Mouse (Mus musculus): ENCODE measurements around the gene Hnrnpf. TPM values are rescaled to one million over a fixed set of nuclear protein-coding genes. Genes with fewer than 3 reads are reported as not detected.

Hnrnpf gene
- polyA plus RNA-seq, 1 experiment from 2014 or later, result 420 TPM

Small RNAs within 50 kb of the gene (microRNA-seq; reads per million reads assigned to microRNA genes)
- not detected for gene Gm25535

Other genes starting within 250 kb of the Hnrnpf start
- gene Zfp637, start 59.1 kb upstream of the Hnrnpf start, polyA plus RNA-seq (2015; fragmentation: Nextera tagmentation; extraction: Ambion mirVana), result 28.9 and 30.6 TPM in 2 replicates
- gene Zfp239, start 38.2 kb upstream of the Hnrnpf start, polyA plus RNA-seq (2015; fragmentation: Nextera tagmentation; extraction: Ambion mirVana), result 1.7 and 2.3 TPM in 2 replicates
- 0.30 TPM in 1 of 2 replicates, not detected in the other for gene Fxyd4, start 37.4 kb downstream of the Hnrnpf start, polyA plus RNA-seq (2015; fragmentation: Nextera tagmentation; extraction: Ambion mirVana)
- 0.04 and 0.06 TPM in 2 replicates for gene Rasgef1a, start 111.1 kb downstream of the Hnrnpf start, polyA plus RNA-seq (2015; fragmentation: Nextera tagmentation; extraction: Ambion mirVana)
- gene Csgalnact2, start 238.8 kb downstream of the Hnrnpf start, polyA plus RNA-seq (2015; fragmentation: Nextera tagmentation; extraction: Ambion mirVana), result 5.5 and 6.5 TPM in 2 replicates